In genomic region chr1:165579332-165579731, GRCm38 (mm10) we compare ENCODE assay signal across 12 mouse cellular contexts. TPM values are rescaled to one million over a fixed set of nuclear protein-coding genes. Genes with fewer than 3 reads are reported as not detected.
A peak's percentile ranks its signal among the peaks of the same experiment; 100 is the strongest.
DNase-seq lines count a peak whose midpoint lies in the region; ATAC-seq and TF ChIP-seq lines count a peak whose summit lies in the region.
"Had no signal": no experiment of that assay in that cellular context is flagged by ENCODE, and none has a peak within 500 bp of the region (broad histone marks: within the 10 kb centered on the region; RNA-seq: fewer than 3 reads in every experiment).

No protein-coding gene starts in this region.

- WGBS in small intestine, adult 2 months = 54% methylated on average over 5 of the region's 5 CpGs
- 49% methylated on average over 5 of the region's 5 CpGs for WGBS in forebrain, embryonic 13.5 days

- no peak for TF ChIP-seq POLR2A in bone marrow macrophage, adult 2 months (IDR thresholded peaks at IDR 0.05; ENCODE audit: borderline replicate concordance, low read depth, low read length)
- TF ChIP-seq POLR2A in small intestine, adult 2 months (IDR thresholded peaks at IDR 0.05; ENCODE audit: low read depth, low read length) = no peak

- ATAC-seq in forebrain, embryonic 13.5 days = no peak
- ATAC-seq: forebrain, embryonic 16.5 days had no signal

- no peaks in the 10 kb centered on the region for H3K36me3 ChIP-seq in small intestine, adult 2 months (ENCODE audit: control insufficient read depth, insufficient read depth, low read length)
- no peaks in the 10 kb centered on the region for H3K36me3 ChIP-seq in forebrain, embryonic 13.5 days (ENCODE audit: poor library complexity, severe bottlenecking)
- H3K36me3 ChIP-seq: stomach, embryonic 15.5 days had no signal

- DNase-seq in gastrocnemius, adult 2 months = no peak
- no peak for DNase-seq in gastrocnemius, postnatal 14 days
- peak; percentile 13 for DNase-seq in retina, adult 2 months (ENCODE audit: low read depth, low spot score)
- DNase-seq in retina, postnatal 1 day = no peak
- no peak for DNase-seq in cerebellum, adult 8-10 months
- DNase-seq: cerebellum, adult 18-20 months; kidney, adult 8-10 months had no signal

- intact Hi-C loops in gastrocnemius, adult 2 months (cut with DNase I) = no loop called here
- intact Hi-C loops in gastrocnemius, postnatal 14 days (cut with DNase I; ENCODE audit: low total_unique reads) = no loop called here

- peaks cover 5% of the 10 kb centered on the region; the same call in 1 of the 2 replicates for H3K9me3 ChIP-seq in forebrain, embryonic 13.5 days (replicated peaks)
- H3K9me3 ChIP-seq: stomach, embryonic 15.5 days had no signal

- no peak overlapping the region for H3K4me2 ChIP-seq in forebrain, embryonic 13.5 days
- H3K4me2 ChIP-seq: stomach, embryonic 15.5 days had no signal

- peak; percentile 66 for TF ChIP-seq CTCF in gastrocnemius, adult 2 months (IDR thresholded peaks at IDR 0.05)
- peak; percentile 63 for TF ChIP-seq CTCF in bone marrow macrophage, adult 2 months (IDR thresholded peaks at IDR 0.05; ENCODE audit: low read depth, low read length)
- TF ChIP-seq CTCF in small intestine, adult 2 months (IDR thresholded peaks at IDR 0.05; ENCODE audit: extremely low read depth, insufficient read length, insufficient replicate concordance, low read depth, low read length) = peak; percentile 54; the same call in 1 of the 2 replicates

- no peaks in the 10 kb centered on the region for H3K4me1 ChIP-seq in bone marrow macrophage, adult 2 months (ENCODE audit: control insufficient read depth, insufficient read depth, low read length)
- no peaks in the 10 kb centered on the region for H3K4me1 ChIP-seq in small intestine, adult 2 months (ENCODE audit: control insufficient read depth, insufficient read depth, insufficient read length, low read length)
- no peaks in the 10 kb centered on the region for H3K4me1 ChIP-seq in forebrain, embryonic 13.5 days
- H3K4me1 ChIP-seq: stomach, embryonic 15.5 days had no signal

- H3K27ac ChIP-seq in gastrocnemius, adult 2 months = no peak overlapping the region
- no peak overlapping the region for H3K27ac ChIP-seq in bone marrow macrophage, adult 2 months (ENCODE audit: insufficient read depth, low read depth, low read length)
- H3K27ac ChIP-seq in small intestine, adult 2 months (ENCODE audit: insufficient read depth, low read depth, low read length) = no peak overlapping the region
- no peak overlapping the region for H3K27ac ChIP-seq in forebrain, embryonic 13.5 days
- H3K27ac ChIP-seq: stomach, embryonic 15.5 days had no signal

- H3K9ac ChIP-seq in forebrain, embryonic 13.5 days = no peak overlapping the region
- H3K9ac ChIP-seq: stomach, embryonic 15.5 days had no signal

- H3K4me3 ChIP-seq in gastrocnemius, adult 2 months = no peak overlapping the region
- no peak overlapping the region for H3K4me3 ChIP-seq in bone marrow macrophage, adult 2 months (ENCODE audit: insufficient read depth, low read length)
- no peak overlapping the region for H3K4me3 ChIP-seq in small intestine, adult 2 months (ENCODE audit: low read depth, low read length)
- no peak overlapping the region for H3K4me3 ChIP-seq in forebrain, embryonic 13.5 days
- H3K4me3 ChIP-seq: stomach, embryonic 15.5 days had no signal

- H3K27me3 ChIP-seq in small intestine, adult 2 months (ENCODE audit: control insufficient read depth, insufficient read depth, low read length) = no peaks in the 10 kb centered on the region
- no peaks in the 10 kb centered on the region for H3K27me3 ChIP-seq in forebrain, embryonic 13.5 days
- H3K27me3 ChIP-seq: stomach, embryonic 15.5 days had no signal

RNA-seq across cellular contexts. Expression of gene Mpzl1, which starts 55.0 kb away (rescaled TPM):
- 1 to 10 TPM; 7.0 to 8.7 TPM for total RNA-seq in gastrocnemius, adult 2 months (2021)
- 10 to 100 TPM; 23.8 to 25.6 TPM for total RNA-seq in gastrocnemius, postnatal 14 days (2021)
- 2.8 and 5.4 TPM in 2 replicates for polyA plus RNA-seq in bone marrow macrophage, adult 2 months (2012; ENCODE audit: insufficient read depth, insufficient read length, missing spikeins)
- polyA plus RNA-seq in small intestine, adult 2 months (2012; rRNA removed) = 15.4 and 24.8 TPM in 2 replicates
- polyA plus RNA-seq in forebrain, embryonic 13.5 days (2015; fragmentation: Nextera tagmentation; extraction: Ambion mirVana) = 127 and 131 TPM in 2 replicates
